Mouse (Mus musculus) ES-E14 (cell line): ENCODE data around the gene Gm9913. TPM values are rescaled to one million over a fixed set of nuclear protein-coding genes. Genes with fewer than 3 reads are reported as not detected.
A peak's percentile ranks its signal among the peaks of the same experiment; 100 is the strongest.

Experiments
- DNase-seq: peaks from one replicate; pipeline ENCODE4 v3.0.0-alpha.2; 2013; ENCODE audit warnings: low read depth, low spot score
- H3K27ac ChIP-seq: 2 replicates; pipeline ENCODE4 v1.5.1; 2012; ENCODE audit warnings: low read depth, mild to moderate bottlenecking, low read length, moderate library complexity, mixed read lengths; ENCODE audit not compliant: poor library complexity, insufficient read depth, severe bottlenecking
- H3K36me3 ChIP-seq: 2 replicates; pipeline ENCODE4 v1.6.1; 2012; ENCODE audit warnings: mild to moderate bottlenecking, low read length, moderate library complexity, mixed read lengths; ENCODE audit not compliant: control insufficient read depth, poor library complexity, insufficient read depth, severe bottlenecking
- H3K4me1 ChIP-seq, 2 experiments: fragments of 150-350 bp in 1 of 2; sonication (generic) in 1 of 2; 2 replicates each; pipeline ENCODE4 v1.6.1; 2012; ENCODE audit warnings: low read length in 2 of 2, mild to moderate bottlenecking in 1 of 2, mixed read lengths in 1 of 2; ENCODE audit not compliant: control insufficient read depth in 2 of 2, insufficient read depth in 2 of 2, poor library complexity in 1 of 2
- H3K4me3 ChIP-seq, 2 experiments: fragments of 150-350 bp in 1 of 2; sonication (generic) in 1 of 2; 2 replicates each; pipeline ENCODE4 v1.5.1; 2012; ENCODE audit warnings: low read length in 2 of 2, low read depth in 1 of 2, mild to moderate bottlenecking in 1 of 2, mixed read lengths in 1 of 2; ENCODE audit not compliant: insufficient read depth in 1 of 2, poor library complexity in 1 of 2, severe bottlenecking in 1 of 2
- H3K9ac ChIP-seq: 2 replicates; pipeline ENCODE4 v1.6.1; 2012; ENCODE audit warnings: low read depth, mild to moderate bottlenecking, low read length, mixed read lengths; ENCODE audit not compliant: poor library complexity, insufficient read depth, severe bottlenecking
- H3K9me3 ChIP-seq: fragments of 150-350 bp; sonication (generic); 2 replicates; pipeline ENCODE4 v1.6.1; 2012; ENCODE audit warnings: low read depth, mild to moderate bottlenecking, low read length; ENCODE audit not compliant: control insufficient read depth, insufficient read depth
- CHD2 ChIP-seq: IDR thresholded peaks from 2 replicates; pipeline ENCODE4 v1.6.1; 2014; ENCODE audit warnings: mild to moderate bottlenecking, low read depth, low read length, inconsistent platforms
- HCFC1 ChIP-seq: IDR thresholded peaks from 2 replicates; pipeline ENCODE4 v1.6.1; 2012; ENCODE audit warnings: low read length, inconsistent platforms, borderline replicate concordance; ENCODE audit not compliant: insufficient read depth
- MAFK ChIP-seq: IDR thresholded peaks from 2 replicates; pipeline ENCODE4 v1.6.1; 2014; ENCODE audit warnings: mild to moderate bottlenecking, low read depth, low read length, inconsistent platforms; ENCODE audit not compliant: insufficient read depth
- ZC3H11A ChIP-seq: IDR thresholded peaks from 2 replicates; pipeline ENCODE4 v1.6.1; 2012; ENCODE audit warnings: low read depth, mild to moderate bottlenecking, inconsistent platforms, low read length, borderline replicate concordance
- ZNF384 ChIP-seq: IDR thresholded peaks from 2 replicates; pipeline ENCODE4 v1.6.1; 2012; ENCODE audit warnings: low read depth, low read length, inconsistent platforms
- in situ Hi-C, 2 experiments: fragments of 600-800 bp; cut with MboI; formaldehyde crosslinking; loops; one replicate each; pipeline ENCODE4 v1.15.1; 2025; ENCODE audit warnings: low sequenced_read_pairs in 2 of 2, inconsistent platforms in 1 of 2; ENCODE audit not compliant: unreplicated experiment in 2 of 2
- total RNA-seq: library from RNA; depleted of rRNA; stranded (reverse); fragments of 300-350 nt; gene quantifications from 2 replicates; pipeline ENCODE4 v1.2.3, GENCODE M21; 2012

The Gm9913 gene
- total RNA-seq, 1 experiment = not detected

DNA sequence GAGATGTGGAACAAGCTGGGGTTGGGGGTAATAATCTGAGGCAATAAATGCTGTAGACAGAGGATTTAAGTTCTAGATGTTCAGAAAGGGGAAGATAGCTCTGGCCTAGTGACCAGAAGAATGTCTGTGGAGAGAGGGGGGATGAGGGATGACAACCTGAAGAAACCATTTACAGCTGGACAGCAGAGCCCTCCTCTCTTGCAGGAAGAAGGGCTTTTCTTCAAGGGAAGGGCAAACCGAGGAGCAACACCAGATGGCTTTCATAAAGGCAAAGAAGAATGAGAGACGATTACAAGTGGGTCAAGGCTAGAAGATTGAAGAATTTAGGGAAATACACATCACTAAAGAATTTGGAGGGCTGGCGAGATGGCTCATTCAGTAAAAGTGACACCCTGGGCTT lies 9.5 kb downstream of the Gm9913 start:
- in situ Hi-C loops = no loop called here
- no peak for DNase-seq
- Histone ChIP-seq H3K9ac (no peak overlapping the region), H3K36me3 (no peaks in the 10 kb centered on the region), H3K9me3 (no peaks in the 10 kb centered on the region), H3K27ac (no peak overlapping the region), H3K4me3 (no peak overlapping the region), H3K4me1 (no peaks in the 10 kb centered on the region)
- TF ChIP-seq ZC3H11A = no peak
- no peak for TF ChIP-seq HCFC1
- no peak for TF ChIP-seq MAFK
- no peak for TF ChIP-seq CHD2
- TF ChIP-seq ZNF384 = no peak

DNA sequence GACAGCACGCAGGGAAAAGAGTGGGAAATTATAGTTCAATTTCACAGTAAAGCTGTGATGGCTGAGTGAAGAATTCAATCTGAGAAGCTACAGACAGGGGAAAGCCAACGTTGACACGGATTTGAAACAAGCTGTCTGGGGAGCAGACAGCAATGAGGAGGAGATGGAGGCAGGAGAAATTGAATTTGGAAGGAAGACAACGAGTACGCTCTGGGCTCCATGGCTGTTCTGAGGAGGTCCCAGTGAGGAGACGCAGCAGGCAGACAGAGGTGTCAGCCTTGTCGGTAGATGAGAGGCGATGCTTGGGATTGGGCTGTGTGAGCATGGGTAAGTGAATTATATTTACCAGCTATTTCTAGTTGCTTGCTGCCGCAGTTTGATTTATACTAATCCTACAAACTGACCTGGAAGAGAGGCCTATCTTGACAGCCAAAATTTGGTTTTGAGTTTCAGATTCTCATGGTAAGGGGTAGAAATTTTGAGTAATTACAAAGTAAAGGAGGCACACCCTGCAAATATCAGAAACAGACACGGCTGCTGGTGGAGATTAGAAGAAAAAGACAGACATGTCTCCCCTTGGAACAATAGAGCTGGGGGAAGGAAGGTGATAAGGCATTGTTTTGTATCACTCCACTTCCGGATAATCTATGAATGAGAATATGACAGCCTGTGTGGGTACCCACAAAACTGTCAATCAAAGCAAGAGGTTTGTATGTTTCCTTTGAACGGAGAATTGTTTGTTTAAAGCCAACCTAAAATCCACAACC lies 10.6 kb downstream of the Gm9913 start:
- Histone ChIP-seq H3K4me3 (no peak overlapping the region), H3K36me3 (no peaks in the 10 kb centered on the region), H3K4me1 (no peaks in the 10 kb centered on the region), H3K9me3 (no peaks in the 10 kb centered on the region), H3K27ac (no peak overlapping the region), H3K9ac (no peak overlapping the region)
- TF ChIP-seq MAFK (no peak), HCFC1 (no peak), ZC3H11A (no peak)
- no peak for DNase-seq
- in situ Hi-C loops = no loop called here

DNA sequence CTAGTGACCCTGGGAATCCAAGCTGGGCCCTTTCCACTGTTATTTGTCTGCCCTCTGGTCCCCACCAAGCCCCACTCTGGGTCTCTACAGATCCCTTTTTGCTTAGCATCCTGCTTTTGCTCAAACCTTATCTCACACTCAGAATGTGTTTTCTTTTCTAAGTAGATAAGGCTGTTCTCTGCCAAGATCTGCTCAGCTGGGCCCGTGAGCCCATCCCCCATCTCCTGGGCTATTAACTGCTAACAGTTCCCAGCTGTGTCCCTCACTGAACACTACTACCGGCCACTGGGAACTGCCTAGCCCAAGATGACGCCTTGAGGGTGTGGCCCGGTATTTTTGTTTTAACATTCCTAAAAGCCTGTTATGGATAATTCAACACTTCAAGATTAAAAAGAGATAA lies 11.7 kb downstream of the Gm9913 start:
- Histone ChIP-seq H3K4me1 (no peaks in the 10 kb centered on the region), H3K27ac (no peak overlapping the region), H3K9ac (no peak overlapping the region), H3K9me3 (no peaks in the 10 kb centered on the region), H3K4me3 (no peak overlapping the region), H3K36me3 (no peaks in the 10 kb centered on the region)
- no peak for DNase-seq
- in situ Hi-C loops = no loop called here
- TF ChIP-seq HCFC1 (no peak), CHD2 (no peak), ZNF384 (no peak), ZC3H11A (no peak), MAFK (no peak)

DNA sequence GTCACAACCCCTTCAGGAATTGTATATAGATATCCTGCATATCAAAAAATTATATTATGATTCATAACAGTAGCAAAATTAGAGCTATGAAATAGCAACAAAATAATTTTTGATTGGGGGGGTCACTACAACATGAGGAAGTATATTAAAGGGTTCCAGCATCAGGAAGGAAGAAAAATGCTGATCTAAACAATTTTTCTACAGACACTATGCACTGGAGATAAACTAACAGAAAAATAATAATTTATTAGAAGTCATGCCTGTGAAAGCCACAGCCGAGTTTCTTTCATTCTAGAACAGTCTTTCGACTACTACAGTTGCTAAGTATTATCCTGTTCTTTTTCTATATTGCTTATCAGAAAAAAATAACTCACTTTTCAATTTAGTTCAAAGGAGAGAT lies 20.6 kb downstream of the Gm9913 start:
- no peaks in the 10 kb centered on the region for H3K4me1 ChIP-seq
- TF ChIP-seq CHD2 (no peak), ZC3H11A (no peak), MAFK (peak; percentile 54), HCFC1 (no peak), ZNF384 (no peak)
- H3K4me3 ChIP-seq = no peak overlapping the region
- H3K9ac ChIP-seq = no peak overlapping the region
- DNase-seq = no peak
- H3K9me3 ChIP-seq = no peaks in the 10 kb centered on the region
- in situ Hi-C loops = no loop called here
- no peaks in the 10 kb centered on the region for H3K36me3 ChIP-seq
- H3K27ac ChIP-seq = no peak overlapping the region

DNA sequence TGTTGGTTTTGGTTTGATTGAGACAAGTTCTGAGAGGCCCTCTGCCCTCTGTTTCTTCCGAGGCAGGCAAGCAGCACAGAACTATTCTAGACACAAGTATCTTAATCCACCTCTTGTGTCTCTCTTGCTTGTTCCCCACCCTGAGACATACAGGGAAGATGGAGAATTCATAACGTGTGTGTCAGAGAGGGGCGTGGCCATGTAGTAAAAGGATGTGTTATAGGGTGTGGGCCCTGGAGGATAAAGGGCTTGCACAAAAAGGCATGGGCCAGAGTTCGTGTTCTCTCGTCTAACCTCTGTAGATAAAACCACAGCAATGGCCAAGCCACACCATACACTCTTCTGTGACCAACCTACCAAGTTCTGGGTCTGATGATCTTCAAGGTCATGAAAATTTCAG lies 21.7 kb downstream of the Gm9913 start:
- H3K4me3 ChIP-seq = no peak overlapping the region
- no peaks in the 10 kb centered on the region for H3K9me3 ChIP-seq
- DNase-seq = no peak
- H3K4me1 ChIP-seq = no peaks in the 10 kb centered on the region
- H3K9ac ChIP-seq = no peak overlapping the region
- in situ Hi-C loops = no loop called here
- no peaks in the 10 kb centered on the region for H3K36me3 ChIP-seq
- no peak overlapping the region for H3K27ac ChIP-seq
- no peak for TF ChIP-seq MAFK
- no peak for TF ChIP-seq HCFC1
